Mouse (Mus musculus) liver, embryonic 12.5 days (tissue): Measurements from ENCODE around the gene Wdr61. TPM values are rescaled to one million over a fixed set of nuclear protein-coding genes. Genes with fewer than 3 reads are reported as not detected.
"Not testable (repeated sequence)": the region's sequence is repeated elsewhere in the genome, so short reads cannot be mapped to it uniquely, and the experiment has no call there.

Experiments
- ATAC-seq: fragments of 200-750 bp; cut with Nextera tagmentation; 2 replicates; pipeline ENCODE4 v1.8.0; 2017; ENCODE audit warnings: moderate number of reproducible peaks, mild to moderate bottlenecking, moderate library complexity
- H3K27ac ChIP-seq: fragments of 300-500 bp; sonication (generic); 2 replicates; pipeline ENCODE4 v1.5.1; 2016; ENCODE audit warnings: mild to moderate bottlenecking
- H3K27me3 ChIP-seq: fragments of 300-500 bp; sonication (generic); replicated peaks from 2 replicates; pipeline ENCODE4 v1.6.1; 2016; ENCODE audit warnings: mild to moderate bottlenecking, moderate library complexity
- H3K36me3 ChIP-seq: fragments of 300-500 bp; sonication (generic); 2 replicates; pipeline ENCODE4 v1.6.1; 2016; ENCODE audit warnings: mild to moderate bottlenecking, moderate library complexity
- H3K4me1 ChIP-seq: fragments of 300-500 bp; sonication (generic); 2 replicates; pipeline ENCODE4 v1.6.1; 2016
- H3K4me2 ChIP-seq: fragments of 300-500 bp; sonication (generic); 2 replicates; pipeline ENCODE4 v1.6.1; 2016; ENCODE audit warnings: mild to moderate bottlenecking, moderate library complexity
- H3K4me3 ChIP-seq: fragments of 300-500 bp; sonication (generic); 2 replicates; pipeline ENCODE4 v1.5.1; 2016; ENCODE audit warnings: mild to moderate bottlenecking, moderate library complexity
- H3K9ac ChIP-seq: fragments of 300-500 bp; sonication (generic); 2 replicates; pipeline ENCODE4 v1.6.1; 2016; ENCODE audit warnings: mild to moderate bottlenecking, moderate library complexity
- H3K9me3 ChIP-seq: fragments of 300-500 bp; sonication (generic); replicated peaks from 2 replicates; pipeline ENCODE4 v1.6.1; 2016; ENCODE audit warnings: mild to moderate bottlenecking, moderate library complexity
- WGBS: fragments of 180-500 bp; shearing (Covaris S2); methylation state at CpG from one replicate; pipeline ENCODE4 v1.1.7; 2016; ENCODE audit not compliant: insufficient replicate concordance; 5-methylcytosine and 5-hydroxymethylcytosine counted together
- polyA plus RNA-seq: library from polyadenylated mRNA; unstranded; fragments of >200 nt; fragmentation: Nextera tagmentation; extraction: Ambion mirVana; gene quantifications from 2 replicates; pipeline ENCODE4 v1.2.1, GENCODE M21; 2016

Gene Wdr61
- polyA plus RNA-seq, 1 experiment from 2014 or later = 124 TPM

- peak within 1 kb of the TSS; percentile 92 for H3K4me2 ChIP-seq
- no peaks in the 10 kb centered on the region for H3K36me3 ChIP-seq
- peak; percentile 92 for ATAC-seq
- H3K4me1 ChIP-seq = peaks cover 75% of the 10 kb centered on the region
- H3K4me3 ChIP-seq = peak within 1 kb of the TSS; percentile 80
- WGBS = 28% methylated on average over 17 of the region's 17 CpGs
- peaks cover 42% of the 10 kb centered on the region for H3K27me3 ChIP-seq
- no peaks in the 10 kb centered on the region for H3K9me3 ChIP-seq
- peak within 1 kb of the TSS; percentile 97 for H3K27ac ChIP-seq
- H3K9ac ChIP-seq = peak within 1 kb of the TSS; percentile 96
Observed at GRCm38 (mm10) chr9:54698318-54699086, 35.8 kb downstream of the Wdr61 start, which contains the start of gene Dnaja4. TSS of gene Dnaja4 (plus strand) at chr9:54698873.

GRCm38 (mm10) chr9:54691241-54691805 is 43.0 kb downstream of the Wdr61 start:
- Histone ChIP-seq H3K4me1 (peaks cover 18% of the 10 kb centered on the region), H3K9ac (peak overlapping the region; percentile 55), H3K4me3 (peak overlapping the region; percentile 46), H3K27me3 (peaks cover 60% of the 10 kb centered on the region), H3K4me2 (peak overlapping the region; percentile 72)
- H3K27ac ChIP-seq, H3K36me3 ChIP-seq, H3K9me3 ChIP-seq: not testable (repeated sequence)
- peak; percentile 74 for ATAC-seq
- WGBS = 2% methylated on average over 31 of the region's 31 CpGs

GRCm38 (mm10) chr9:54690697-54691096 is 43.6 kb downstream of the Wdr61 start:
- not testable (repeated sequence) for H3K4me2 ChIP-seq, H3K27ac ChIP-seq, H3K4me3 ChIP-seq, ATAC-seq, H3K9me3 ChIP-seq, H3K9ac ChIP-seq, H3K36me3 ChIP-seq
- peaks cover 12% of the 10 kb centered on the region for H3K4me1 ChIP-seq
- WGBS = 71% methylated on average over 2 of the region's 2 CpGs
- H3K27me3 ChIP-seq = peaks cover 61% of the 10 kb centered on the region

- Histone ChIP-seq H3K27ac (no peak overlapping the region), H3K27me3 (peaks cover 63% of the 10 kb centered on the region), H3K4me1 (peaks cover 10% of the 10 kb centered on the region), H3K36me3 (no peaks in the 10 kb centered on the region), H3K9me3 (no peaks in the 10 kb centered on the region), H3K4me3 (no peak overlapping the region), H3K4me2 (no peak overlapping the region), H3K9ac (no peak overlapping the region)
- no peak for ATAC-seq
- 70% methylated on average over 8 of the region's 8 CpGs for WGBS
Observed at GRCm38 (mm10) chr9:54689446-54689845, 44.9 kb downstream of the Wdr61 start.

GRCm38 (mm10) chr9:54687246-54688236 is 46.8 kb downstream of the Wdr61 start:
- no peak overlapping the region for H3K4me3 ChIP-seq
- H3K27ac ChIP-seq = no peak overlapping the region
- no peak for ATAC-seq
- H3K9me3 ChIP-seq = no peaks in the 10 kb centered on the region
- no peaks in the 10 kb centered on the region for H3K36me3 ChIP-seq
- 65% methylated on average over 14 of the region's 14 CpGs for WGBS
- no peak overlapping the region for H3K4me2 ChIP-seq
- H3K4me1 ChIP-seq = peaks cover 10% of the 10 kb centered on the region
- no peak overlapping the region for H3K9ac ChIP-seq
- peaks cover 59% of the 10 kb centered on the region for H3K27me3 ChIP-seq

- WGBS = 49% methylated on average over 7 of the region's 7 CpGs
- no peak for ATAC-seq
Observed at GRCm38 (mm10) chr9:54683814-54684605, 50.3 kb downstream of the Wdr61 start.

GRCm38 (mm10) chr9:54682846-54683245 is 51.5 kb downstream of the Wdr61 start:
- Histone ChIP-seq H3K36me3 (no peaks in the 10 kb centered on the region), H3K4me1 (no peaks in the 10 kb centered on the region), H3K27me3 (peaks cover 56% of the 10 kb centered on the region), H3K4me3 (no peak overlapping the region), H3K9ac (no peak overlapping the region), H3K4me2 (no peak overlapping the region), H3K27ac (no peak overlapping the region), H3K9me3 (no peaks in the 10 kb centered on the region)
- ATAC-seq = no peak
- 54% methylated on average over 4 of the region's 4 CpGs for whole genome bisulfite sequencing

More at GRCm38 (mm10) chr9:54683814-54684605, 50.3 kb downstream of the Wdr61 start:
- Histone ChIP-seq H3K36me3 (no peaks in the 10 kb centered on the region), H3K27me3 (peaks cover 51% of the 10 kb centered on the region; the same call in 1 of the 2 replicates), H3K27ac (no peak overlapping the region), H3K4me1 (no peaks in the 10 kb centered on the region), H3K9ac (no peak overlapping the region), H3K4me2 (no peak overlapping the region), H3K4me3 (no peak overlapping the region), H3K9me3 (no peaks in the 10 kb centered on the region)

- H3K27ac ChIP-seq = no peak overlapping the region
- peak overlapping the region; percentile 67 for H3K4me2 ChIP-seq
- peak overlapping the region; percentile 22; the same call in 1 of the 2 replicates for H3K9ac ChIP-seq
- peak overlapping the region; percentile 48 for H3K4me3 ChIP-seq
- peaks cover 11% of the 10 kb centered on the region for H3K4me1 ChIP-seq
- peaks cover 30% of the 10 kb centered on the region for H3K27me3 ChIP-seq
- no peaks in the 10 kb centered on the region for H3K36me3 ChIP-seq
- H3K9me3 ChIP-seq = no peaks in the 10 kb centered on the region
- ATAC-seq = peak; percentile 73
- WGBS = 6% methylated on average over 14 of the region's 14 CpGs
Observed at GRCm38 (mm10) chr9:54676531-54676986, 57.8 kb downstream of the Wdr61 start.

- H3K4me2 ChIP-seq = no peak overlapping the region
- no peak for ATAC-seq
- no peak overlapping the region for H3K27ac ChIP-seq
- no peaks in the 10 kb centered on the region for H3K36me3 ChIP-seq
- no peak overlapping the region for H3K4me3 ChIP-seq
- no peaks in the 10 kb centered on the region for H3K9me3 ChIP-seq
- peaks cover 11% of the 10 kb centered on the region for H3K4me1 ChIP-seq
- H3K9ac ChIP-seq = no peak overlapping the region
- WGBS = 81% methylated on average over 13 of the region's 13 CpGs
- peaks cover 20% of the 10 kb centered on the region for H3K27me3 ChIP-seq
Observed at GRCm38 (mm10) chr9:54673887-54674286, 60.4 kb downstream of the Wdr61 start.

GRCm38 (mm10) chr9:54671962-54672361 is 62.4 kb downstream of the Wdr61 start:
- H3K27ac ChIP-seq = no peak overlapping the region
- peaks cover 2% of the 10 kb centered on the region for H3K27me3 ChIP-seq
- WGBS = 56% methylated on average over 3 of the region's 3 CpGs

GRCm38 (mm10) chr9:54668455-54668854 is 65.9 kb downstream of the Wdr61 start:
- no peak overlapping the region for H3K27ac ChIP-seq
- H3K9ac ChIP-seq = no peak overlapping the region
- no peaks in the 10 kb centered on the region; the same call in 1 of the 2 replicates for H3K27me3 ChIP-seq
- ATAC-seq = no peak
- no peaks in the 10 kb centered on the region for H3K36me3 ChIP-seq
- H3K9me3 ChIP-seq = 0 out of 2 replicates have a peak, but pooled peaks cover 3% of the 10 kb centered on the region
- H3K4me3 ChIP-seq = no peak overlapping the region
- no peak overlapping the region for H3K4me2 ChIP-seq
- H3K4me1 ChIP-seq = no peaks in the 10 kb centered on the region
- WGBS = 70% methylated on average over 4 of the region's 4 CpGs

More at GRCm38 (mm10) chr9:54671962-54672361, 62.4 kb downstream of the Wdr61 start:
- Histone ChIP-seq H3K36me3 (no peaks in the 10 kb centered on the region), H3K9me3 (no peaks in the 10 kb centered on the region), H3K4me2 (no peak overlapping the region), H3K4me1 (peaks cover 10% of the 10 kb centered on the region), H3K9ac (no peak overlapping the region), H3K4me3 (no peak overlapping the region)
- ATAC-seq = no peak
